Mouse (Mus musculus) left cerebral cortex, postnatal 25 days (tissue): ENCODE results near the gene Cdr2l. TPM values are rescaled to one million over a fixed set of nuclear protein-coding genes. Genes with fewer than 3 reads are reported as not detected.
A peak's percentile ranks its signal among the peaks of the same experiment; 100 is the strongest.
"Not testable (repeated sequence)": the region's sequence is repeated elsewhere in the genome, so short reads cannot be mapped to it uniquely, and the experiment has no call there.

Experiments used
- DNase-seq, 2 experiments: peaks; one replicate each; pipeline ENCODE4 v3.0.0; 2022; ENCODE audit warnings: low spot score in 2 of 2, mixed read lengths in 1 of 2
- intact Hi-C: fragments of 180-260 bp; cut with DNase I; formaldehyde crosslinking; loops from one replicate; pipeline ENCODE4 v1.15.1; 2025
- total RNA-seq, 2 experiments: library from RNA; stranded (reverse); gene quantifications; 2 replicates each; pipeline ENCODE4 v1.2.3; 2021

Gene Cdr2l
- total RNA-seq, 2 experiments from 2014 or later = 19.8 to 20.9 TPM

- intact Hi-C loops = no loop called here
- peak; percentile 66 to 81 for DNase-seq
These were observed 14.9 kb upstream of the Cdr2l start for GRCm38 (mm10) chr11:115366706-115367394.

DNA sequence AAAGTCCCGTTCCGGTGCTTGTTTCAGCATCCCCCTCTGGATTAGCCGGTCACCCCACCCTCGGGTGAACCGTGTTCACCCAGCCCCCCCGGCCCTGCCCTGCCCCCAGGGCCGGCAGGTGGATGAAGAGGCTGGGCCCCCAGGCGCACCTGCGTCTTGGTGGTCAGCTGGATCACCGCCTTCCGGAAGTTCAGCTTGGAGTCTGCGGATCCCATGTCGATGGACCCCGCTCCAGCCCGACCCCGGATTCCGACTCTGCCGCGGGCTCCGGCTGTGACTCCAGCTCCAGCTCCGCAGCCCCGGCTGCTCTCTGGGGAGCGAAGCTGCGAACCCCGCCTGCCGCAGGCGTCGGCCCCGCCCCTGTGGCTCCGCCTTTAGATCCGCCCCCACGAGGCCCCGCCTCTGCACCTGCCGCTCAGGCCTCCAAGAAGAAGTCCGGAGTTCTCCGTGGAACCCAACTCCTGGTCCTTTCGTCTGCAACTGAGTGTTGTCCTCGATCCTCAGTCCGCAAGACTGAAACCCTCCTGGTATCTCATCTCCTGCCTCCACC lies 14.2 kb upstream of the Cdr2l start, which contains the start of gene Hid1:
Hid1 (minus strand) TSS at position 362 of the 550 bp plus-strand sequence.
- intact Hi-C loops = no loop called here
- DNase-seq = peak; percentile 87 to 92

DNA sequence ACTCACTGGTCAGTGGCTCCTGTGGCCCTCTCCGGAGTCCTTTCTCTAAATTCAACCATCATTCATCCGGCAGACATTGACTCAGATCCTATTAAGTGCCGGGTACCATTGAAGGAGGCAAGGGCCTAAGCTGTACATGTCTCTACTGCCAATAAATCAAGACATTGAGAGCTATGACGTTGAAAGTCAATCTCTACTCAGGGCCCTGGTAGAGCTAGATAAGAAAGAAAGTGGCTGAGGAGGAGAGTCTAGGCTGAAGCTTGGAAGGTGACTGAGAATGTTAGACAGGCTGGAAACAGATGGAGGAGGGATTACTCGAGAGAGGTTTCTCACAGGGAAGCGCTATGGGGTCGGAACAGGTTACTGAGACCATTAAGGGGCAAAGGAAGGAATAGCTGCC lies 11.3 kb upstream of the Cdr2l start:
- intact Hi-C loops = no loop called here
- DNase-seq = no peak

GRCm38 (mm10) chr11:115371354-115371753 lies 10.4 kb upstream of the Cdr2l start:
- intact Hi-C loops = no loop called here
- no peak for DNase-seq

DNA sequence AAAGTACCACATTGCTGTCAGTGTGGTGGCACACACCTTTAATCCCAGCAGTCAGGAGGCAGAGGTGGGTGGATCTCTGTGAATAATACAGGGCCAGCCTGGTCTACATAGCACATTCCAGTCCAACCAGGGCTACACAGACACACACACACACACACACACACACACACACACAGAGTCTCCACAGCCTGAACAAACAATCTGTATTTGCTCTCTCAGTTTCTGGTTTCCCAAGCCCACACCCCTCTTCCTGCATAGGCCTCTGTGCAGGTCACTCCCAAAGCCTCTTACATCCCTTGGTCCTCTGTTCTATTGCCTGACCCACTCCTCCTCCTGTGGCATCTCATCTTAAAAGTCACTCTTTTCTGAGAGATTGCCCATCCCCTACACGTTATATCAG lies 9.7 kb upstream of the Cdr2l start:
- intact Hi-C loops = no loop called here

DNA sequence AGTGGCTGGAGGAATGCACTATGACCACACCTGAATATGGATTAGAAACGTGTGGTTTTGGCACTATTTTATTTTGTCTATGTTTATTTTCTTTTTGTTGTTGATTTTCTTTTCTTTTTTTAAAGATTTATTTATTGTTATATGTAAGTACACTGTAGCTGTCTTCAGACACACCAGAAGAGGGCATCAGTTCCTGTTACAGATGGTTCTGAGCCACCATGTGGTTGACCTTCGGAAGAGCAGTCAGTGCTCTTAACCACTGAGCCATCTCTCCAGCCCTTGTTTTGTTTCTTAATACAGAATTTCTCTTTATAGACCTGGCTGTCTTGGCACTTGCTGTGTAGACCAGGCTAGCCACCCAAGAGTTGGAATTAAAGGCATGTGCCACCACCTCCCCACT lies 9.0 kb upstream of the Cdr2l start:
- DNase-seq = no peak
- intact Hi-C loops = no loop called here

More for the DNA sequence above, 9.7 kb upstream of the Cdr2l start:
- DNase-seq = no peak

DNA sequence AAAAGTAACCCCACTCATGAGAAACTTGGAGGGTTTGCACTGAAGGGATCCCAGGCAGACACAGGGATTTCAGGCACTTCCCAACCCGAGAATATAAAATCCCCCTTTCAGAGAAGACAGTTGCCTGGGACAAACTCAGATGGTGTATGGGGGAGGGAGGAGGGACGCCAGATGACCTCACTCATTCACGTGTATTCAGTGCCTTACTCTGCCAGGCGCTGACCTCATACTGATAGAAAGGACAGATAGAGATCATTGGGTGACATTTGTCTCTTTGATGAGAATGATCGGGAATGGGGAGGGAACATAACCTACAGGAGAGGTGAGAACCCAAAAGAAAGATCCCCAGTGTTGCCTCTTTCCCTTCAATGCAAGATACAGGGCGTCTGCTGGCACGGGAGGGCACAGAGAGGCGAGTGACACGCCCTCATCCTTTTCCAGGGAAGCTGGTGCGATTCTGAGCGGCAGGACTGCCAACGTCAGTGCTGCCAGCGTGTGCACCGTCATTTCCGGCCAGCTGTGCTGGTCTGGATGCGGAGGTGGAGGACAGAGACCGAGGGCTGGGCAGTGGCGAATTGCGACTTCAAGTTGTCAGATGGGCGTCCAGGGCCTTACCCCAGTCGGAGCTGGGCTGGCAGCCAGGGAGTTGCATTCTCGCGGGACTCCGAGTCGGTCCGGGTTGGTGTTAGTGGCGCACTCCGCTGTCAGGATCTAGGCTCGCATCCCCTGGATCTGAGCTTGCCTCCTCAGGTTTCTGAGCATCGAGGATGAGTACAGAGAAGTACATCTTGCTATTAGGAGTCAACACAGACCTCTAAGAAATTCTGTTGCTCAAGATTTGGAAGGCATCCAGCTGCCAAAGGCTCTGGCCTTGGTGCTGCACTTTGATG lies 7.7 kb upstream of the Cdr2l start:
- intact Hi-C loops = no loop called here
- peak; percentile 72 to 83 for DNase-seq

DNA sequence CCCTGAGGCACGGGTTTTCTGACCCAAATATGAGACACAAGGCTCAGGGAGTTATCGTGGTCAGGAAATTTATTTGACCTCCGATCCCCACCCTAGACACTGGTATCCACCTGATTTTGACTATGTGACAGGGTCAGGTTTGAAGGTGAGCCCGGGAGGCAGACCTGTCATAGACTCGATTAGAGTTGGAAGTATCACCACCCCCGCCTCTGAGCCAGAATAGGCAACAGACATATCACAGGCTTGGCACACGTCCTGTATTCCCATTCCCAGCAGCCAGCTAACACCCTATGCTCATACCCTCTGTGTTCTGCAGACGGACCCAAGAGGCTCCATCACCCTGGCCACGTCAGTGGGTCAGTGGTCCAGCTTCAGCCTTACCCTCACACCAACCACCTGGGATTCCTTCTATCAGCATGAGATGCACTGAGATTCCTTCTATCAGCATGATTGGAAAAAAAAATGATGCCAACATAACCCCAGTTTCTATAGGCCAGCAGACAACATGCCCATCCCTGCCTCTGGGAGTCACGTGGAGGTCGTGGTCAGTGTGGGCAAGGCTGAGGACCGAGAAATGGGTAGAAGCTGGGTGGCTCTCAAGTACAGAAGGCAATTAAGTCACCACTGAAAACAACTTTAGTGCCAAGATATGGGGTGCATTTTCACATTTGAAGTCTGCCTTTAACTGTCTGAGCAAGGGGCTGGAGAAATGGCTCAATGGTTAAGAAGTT lies 6.9 kb upstream of the Cdr2l start:
- DNase-seq = peak; percentile 45 to 75
- intact Hi-C loops = no loop called here

- intact Hi-C loops = no loop called here
These were observed 5.0 kb upstream of the Cdr2l start for GRCm38 (mm10) chr11:115376722-115377121.

DNA sequence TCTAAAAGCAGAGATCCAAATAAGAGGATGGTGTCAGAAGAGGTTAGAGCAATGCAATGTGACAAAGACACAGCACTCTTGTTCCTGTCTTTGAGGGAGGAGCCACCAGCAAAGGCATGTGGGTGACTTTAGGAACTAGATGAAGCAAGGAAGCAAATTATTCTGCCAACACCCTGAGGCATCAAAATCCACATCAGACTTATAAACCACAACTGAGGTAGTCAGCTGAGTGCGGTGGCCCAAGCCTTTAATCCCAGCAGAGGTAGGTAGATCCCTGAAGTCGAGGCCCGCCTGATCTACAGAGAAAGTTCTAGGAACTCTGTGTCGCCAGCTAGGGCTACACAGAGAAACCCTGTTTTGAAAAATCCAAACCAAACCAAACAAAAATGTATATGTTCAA lies 4.5 kb upstream of the Cdr2l start:
- intact Hi-C loops = no loop called here
- no peak for DNase-seq

More at GRCm38 (mm10) chr11:115376722-115377121, 5.0 kb upstream of the Cdr2l start:
- DNase-seq = no peak

DNA sequence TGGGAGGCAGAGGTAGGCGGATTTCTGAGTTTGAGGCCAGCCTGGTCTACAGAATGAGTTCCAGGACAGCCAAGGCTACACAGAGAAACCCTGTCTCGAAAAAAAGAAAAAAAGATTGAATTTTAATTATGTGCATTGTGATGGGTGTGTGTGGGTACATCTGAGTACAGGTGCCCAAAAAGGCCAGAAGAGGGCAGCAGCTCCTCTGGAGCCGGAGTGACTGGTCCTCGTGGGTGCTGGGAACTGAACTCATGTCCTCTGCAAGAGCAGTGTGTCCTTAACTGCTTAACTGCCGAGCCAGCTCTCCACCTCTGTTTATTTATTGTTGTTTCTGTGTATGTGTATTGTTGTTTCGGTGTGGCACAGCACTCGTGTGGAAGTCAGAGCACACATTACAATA lies 3.9 kb upstream of the Cdr2l start:
- no peak for DNase-seq
- intact Hi-C loops = no loop called here

GRCm38 (mm10) chr11:115381276-115381675 lies 440 bp upstream of the Cdr2l start:
- DNase-seq = no peak
- intact Hi-C loops = no loop called here

DNA sequence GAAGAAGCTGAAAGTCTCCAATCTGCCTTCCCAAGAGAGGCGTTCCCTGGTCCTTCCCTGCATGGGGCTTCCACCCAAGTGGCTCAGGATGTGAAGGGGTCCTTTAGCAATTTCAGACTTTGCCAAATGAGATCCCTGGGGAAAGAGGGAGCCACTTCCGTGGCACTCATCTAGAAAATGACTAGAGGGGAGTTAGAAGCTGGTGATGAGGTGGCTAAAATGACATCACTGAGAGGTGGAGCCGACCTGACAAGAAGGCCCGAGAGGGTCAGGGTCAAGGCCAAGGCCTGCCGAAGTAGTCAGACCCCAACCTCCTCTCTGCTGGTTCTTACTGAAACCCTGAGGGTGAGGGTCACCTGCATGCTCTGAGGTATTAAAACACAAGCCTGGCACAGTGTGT lies 1.2 kb downstream of the Cdr2l start:
- no peak for DNase-seq
- intact Hi-C loops = no loop called here

DNA sequence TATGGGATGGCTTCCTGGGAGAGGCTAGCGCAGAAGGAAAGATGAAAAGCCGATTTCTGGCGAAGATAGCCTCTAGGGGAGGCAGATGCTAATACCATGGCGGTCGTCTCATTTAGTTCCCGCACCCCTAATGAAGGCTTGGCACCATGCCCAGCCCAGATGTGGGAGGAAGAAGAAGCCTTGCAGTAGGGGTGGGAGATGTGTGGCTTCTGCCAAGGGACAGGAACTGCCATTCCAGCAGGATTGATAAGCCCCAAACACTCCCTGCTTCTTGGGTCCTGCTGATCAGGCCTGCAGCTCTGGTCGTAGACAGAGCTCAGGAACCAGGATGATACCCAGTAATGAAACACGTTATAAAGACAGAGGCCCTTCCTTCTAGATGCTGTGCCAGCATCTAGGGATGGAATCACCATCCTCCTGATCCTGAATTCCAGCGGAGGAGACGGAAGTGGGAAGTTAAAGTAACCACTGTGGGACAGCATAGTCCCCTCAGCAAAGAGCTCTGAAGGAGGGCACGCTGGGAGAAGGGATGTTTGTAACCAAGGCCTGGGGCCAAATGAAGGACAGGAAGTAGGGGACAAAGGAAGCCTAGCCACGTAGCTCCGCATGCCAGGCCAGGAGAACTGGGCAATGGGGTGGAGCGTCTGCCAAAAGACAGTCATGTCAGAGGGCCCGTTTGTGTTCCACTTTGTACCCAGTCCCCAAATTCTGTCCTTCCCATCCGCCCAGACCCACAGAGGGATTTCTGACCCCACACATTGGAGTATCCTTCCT lies 2.2 kb downstream of the Cdr2l start:
- intact Hi-C loops = no loop called here
- DNase-seq = peak; percentile 47

DNA sequence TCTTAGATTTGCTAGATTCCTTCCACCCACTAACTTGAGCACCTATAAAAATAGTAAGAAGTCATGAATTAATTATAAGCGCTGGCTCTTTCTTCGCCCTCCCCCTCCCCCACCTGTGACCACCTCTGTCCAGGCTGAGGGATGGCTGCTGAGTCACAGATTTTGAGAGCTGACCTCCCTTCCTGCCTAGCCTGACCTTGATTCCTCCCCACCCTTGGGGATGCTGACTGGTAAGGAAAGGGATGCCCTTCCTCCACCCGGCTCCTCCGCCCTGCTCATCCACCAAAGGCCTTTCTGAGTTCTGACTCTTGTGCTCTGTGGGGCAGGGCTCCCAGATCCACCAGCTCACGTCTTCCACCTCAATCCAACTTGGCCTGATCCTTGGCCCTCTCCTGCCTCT lies 2.9 kb downstream of the Cdr2l start:
- no peak for DNase-seq
- intact Hi-C loops = no loop called here

- DNase-seq, intact Hi-C loops: not testable (repeated sequence)
These were observed 5.1 kb downstream of the Cdr2l start for GRCm38 (mm10) chr11:115386859-115387258.

- no peak for DNase-seq
These were observed 9.6 kb downstream of the Cdr2l start for GRCm38 (mm10) chr11:115391358-115391757.

GRCm38 (mm10) chr11:115393721-115394325 lies 12.1 kb downstream of the Cdr2l start:
- DNase-seq = no peak
- intact Hi-C loops = no loop called here

More at GRCm38 (mm10) chr11:115391358-115391757, 9.6 kb downstream of the Cdr2l start:
- intact Hi-C loops = no loop called here

- intact Hi-C loops = no loop called here
- DNase-seq = no peak
These were observed 16.4 kb downstream of the Cdr2l start for GRCm38 (mm10) chr11:115398085-115398484.
